Mouse (Mus musculus): ENCODE measurements around the gene Rad51b.

Gene Rad51b

GRCm38 (mm10) chr12:79535532-79536437, 238.7 kb downstream of the Rad51b start:
- DNase-seq: no peak

DNA sequence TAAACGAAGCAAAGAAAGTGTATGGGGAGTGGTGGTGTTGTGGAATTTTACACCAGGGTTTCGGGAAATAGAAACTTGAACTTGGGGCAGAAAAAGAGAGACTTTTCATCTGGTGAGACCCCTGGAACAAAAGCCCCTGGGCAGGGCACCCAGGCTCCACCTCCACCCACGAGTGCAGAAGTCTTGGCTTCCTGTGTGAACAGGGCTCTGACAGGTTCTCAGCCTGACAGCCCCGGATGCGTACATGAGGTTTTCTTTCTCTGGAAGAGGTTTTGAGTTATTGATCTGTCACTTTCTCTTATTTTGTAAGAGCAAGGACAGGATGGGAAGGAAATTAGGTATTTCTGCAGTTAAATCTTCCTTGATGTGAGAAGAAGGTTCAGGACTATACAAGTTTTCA, 243.1 kb downstream of the Rad51b start:
- DNase-seq: no peak

- no peak for DNase-seq
Measured at GRCm38 (mm10) chr12:79541581-79541980, 244.5 kb downstream of the Rad51b start.

DNA sequence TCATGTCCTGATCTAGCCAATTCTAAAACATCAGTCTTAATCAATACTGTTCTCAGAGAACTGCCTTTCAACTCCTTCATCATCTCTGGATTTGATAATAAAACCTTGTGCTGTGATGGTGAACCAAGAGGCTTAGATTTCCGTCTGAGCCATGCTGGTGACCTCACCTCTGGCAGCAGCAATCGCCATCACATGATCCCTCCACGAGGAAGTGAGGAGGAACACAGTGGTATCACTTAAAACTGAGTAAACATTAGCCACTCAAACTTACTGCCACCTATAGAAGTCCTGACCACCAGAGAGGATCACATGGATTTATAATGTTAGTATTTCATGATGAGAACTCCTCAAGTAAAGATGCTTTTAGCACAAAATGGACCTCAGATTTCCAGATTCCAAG, 248.0 kb downstream of the Rad51b start:
- DNase-seq: no peak

GRCm38 (mm10) chr12:79547556-79547955, 250.5 kb downstream of the Rad51b start:
- DNase-seq: no peak

GRCm38 (mm10) chr12:79548607-79549330, 251.7 kb downstream of the Rad51b start:
- no peak for DNase-seq

GRCm38 (mm10) chr12:79550049-79550682, 253.1 kb downstream of the Rad51b start:
- no peak for DNase-seq

DNA sequence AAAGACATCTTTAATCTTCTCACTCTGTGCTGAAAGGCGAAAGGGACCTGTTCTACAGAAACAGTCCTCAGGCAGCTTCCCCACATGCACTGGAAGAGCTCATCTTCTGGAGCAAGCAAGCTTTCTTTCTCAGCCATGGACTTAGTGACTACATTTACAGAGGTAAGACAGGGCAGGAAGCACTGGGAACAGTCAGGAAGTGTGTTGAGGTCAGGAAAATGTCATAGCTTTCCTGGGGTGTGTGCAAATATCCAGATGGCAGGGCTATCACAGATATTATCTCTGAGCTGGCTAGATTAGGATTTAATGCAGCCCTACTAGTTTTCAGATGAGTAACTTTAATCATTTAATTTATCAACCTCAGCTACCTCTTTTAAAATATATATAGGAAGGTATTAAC, 254.2 kb downstream of the Rad51b start:
- DNase-seq: no peak

GRCm38 (mm10) chr12:79553056-79553455, 256.0 kb downstream of the Rad51b start:
- DNase-seq: no peak

DNA sequence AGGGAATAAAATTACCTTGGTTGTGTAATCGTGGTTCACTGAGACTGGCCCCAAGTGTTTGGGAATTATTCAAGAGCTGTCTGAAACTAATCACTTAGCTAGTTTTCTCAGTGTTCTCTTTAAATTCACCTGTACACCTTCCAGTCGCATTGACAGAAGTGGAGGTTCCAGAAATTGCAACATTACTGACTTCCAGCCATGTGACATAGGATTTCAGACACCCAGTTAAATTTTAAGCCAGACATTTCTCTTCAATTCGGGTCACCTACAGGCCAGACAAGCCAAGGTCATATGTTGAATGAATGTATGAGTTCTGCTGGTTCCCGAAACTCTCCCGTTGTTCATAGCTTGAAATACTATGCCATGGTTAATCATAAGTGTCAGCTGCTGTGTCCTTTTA, 260.8 kb downstream of the Rad51b start:
- no peak for DNase-seq

- DNase-seq: no peak
Measured at GRCm38 (mm10) chr12:79558711-79559110, 261.6 kb downstream of the Rad51b start.

DNA sequence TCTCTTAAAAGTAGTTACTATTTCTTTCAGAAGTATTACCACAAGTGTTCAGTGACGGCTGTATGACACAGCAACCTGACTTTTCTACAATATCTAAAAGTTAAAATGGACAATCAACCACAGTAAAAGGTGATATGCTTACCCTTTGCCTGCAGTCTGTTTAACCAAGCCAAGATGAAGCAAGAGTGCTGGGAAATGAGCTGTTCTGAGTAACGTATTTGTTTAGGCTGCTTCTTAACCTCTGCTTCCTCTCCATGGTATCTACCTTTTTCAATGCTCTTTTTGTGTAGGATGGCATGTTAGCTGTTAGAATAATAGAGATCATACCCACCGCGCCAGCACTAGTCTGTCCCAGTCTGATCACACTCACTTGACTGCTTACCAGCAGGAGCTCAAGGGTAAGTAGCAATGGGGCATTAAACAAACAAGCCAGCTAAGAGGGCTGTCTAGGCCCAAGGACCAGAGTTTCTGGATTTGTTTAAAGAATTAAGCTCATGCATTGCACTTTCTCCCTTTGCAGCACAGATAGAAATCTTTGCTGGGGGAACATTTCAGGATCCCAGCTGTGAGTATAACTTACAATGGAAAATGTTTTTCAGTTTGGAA, 262.4 kb downstream of the Rad51b start:
- no peak for DNase-seq

GRCm38 (mm10) chr12:79560084-79560699, 263.1 kb downstream of the Rad51b start:
- DNase-seq: no peak

GRCm38 (mm10) chr12:79560893-79561292, 263.8 kb downstream of the Rad51b start:
- no peak for DNase-seq

- DNase-seq: no peak
Measured at GRCm38 (mm10) chr12:79574159-79575040, 277.3 kb downstream of the Rad51b start.

DNA sequence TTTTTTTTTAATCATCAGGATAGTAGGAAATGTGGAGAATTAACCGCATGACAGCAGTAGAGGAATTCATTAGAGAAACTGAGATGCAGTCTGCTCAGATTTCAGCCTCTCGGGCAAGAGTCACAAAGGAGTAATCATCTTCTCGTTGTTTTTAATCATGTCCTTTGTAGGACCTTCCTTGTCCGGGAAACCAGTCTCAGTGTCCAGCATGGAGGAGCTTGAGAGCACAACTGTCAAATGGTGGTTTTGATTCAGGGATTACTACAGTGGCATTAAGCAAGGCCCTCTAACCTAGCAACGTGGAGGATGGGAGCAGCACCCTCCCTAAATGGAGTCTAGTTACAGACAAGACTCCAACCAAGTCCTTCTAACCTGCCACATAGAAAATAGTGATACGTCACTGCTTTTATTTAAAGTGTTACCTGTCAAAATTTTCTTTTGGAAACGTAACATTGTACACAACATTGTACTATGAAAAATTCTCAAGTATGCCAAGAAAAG, 278.0 kb downstream of the Rad51b start:
- DNase-seq: no peak

DNA sequence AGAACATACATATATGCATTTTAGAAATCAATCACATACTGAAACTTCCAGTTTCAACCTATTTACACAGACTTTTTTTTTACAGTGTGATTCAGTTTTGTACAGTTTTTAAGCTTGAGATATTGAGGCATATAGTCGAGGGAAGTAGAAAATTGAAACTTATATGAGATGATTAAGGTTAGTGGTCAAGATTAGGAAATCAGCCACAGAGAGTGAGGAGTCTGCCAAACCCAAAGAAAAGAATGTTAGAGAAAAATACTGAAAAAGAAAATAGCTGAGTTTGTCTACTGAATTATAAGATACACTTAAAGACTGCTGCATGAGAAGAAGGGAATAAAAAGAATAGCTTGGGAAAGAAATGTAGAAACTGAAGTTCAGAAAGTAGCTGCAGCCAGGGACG, 280.4 kb downstream of the Rad51b start:
- DNase-seq: no peak

GRCm38 (mm10) chr12:79579018-79579585, 282.0 kb downstream of the Rad51b start:
- DNase-seq: no peak

- no peak for DNase-seq
Measured at GRCm38 (mm10) chr12:79579837-79580236, 282.8 kb downstream of the Rad51b start.

DNA sequence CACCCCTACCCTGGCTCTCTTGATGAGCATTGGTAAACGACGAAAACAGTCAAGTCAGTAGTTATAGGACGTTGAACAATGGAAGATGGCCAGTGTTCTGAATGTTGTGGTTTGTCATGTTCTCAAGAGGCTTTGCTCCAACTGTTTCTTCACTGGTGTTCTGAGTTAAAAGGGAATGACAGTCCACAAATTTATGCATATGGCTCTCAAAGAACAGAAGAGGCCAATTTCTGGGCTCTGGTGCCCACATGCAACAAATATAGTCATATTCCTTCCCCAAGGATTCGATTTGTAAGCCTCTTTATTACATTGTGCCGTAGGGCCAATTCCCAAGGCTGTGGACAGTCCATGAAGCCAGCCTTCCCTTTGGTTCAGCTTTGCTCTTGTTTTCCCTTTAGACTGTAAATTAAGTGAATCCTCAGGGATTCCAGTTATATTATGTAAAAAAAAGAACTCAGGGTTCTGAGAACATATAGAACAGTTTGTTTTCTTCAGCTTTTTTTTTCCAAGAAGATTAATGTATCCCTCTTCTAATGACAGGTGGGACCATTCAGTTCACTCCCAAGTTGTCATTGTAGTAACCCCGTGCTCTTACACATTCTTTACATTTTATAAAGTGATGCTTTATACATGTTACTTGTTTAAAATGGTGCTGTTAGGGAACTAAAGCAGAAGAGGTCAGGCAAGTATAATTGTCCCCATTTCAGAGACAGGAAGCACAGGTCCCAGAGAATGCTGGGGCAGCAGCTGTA, 287.6 kb downstream of the Rad51b start:
- no peak for DNase-seq

All from right cerebral cortex, postnatal 4 days (tissue).